Mouse (Mus musculus) kidney, adult 2 months (tissue): Measurements from ENCODE around the gene Xrcc2. TPM values are rescaled to one million over a fixed set of nuclear protein-coding genes. Genes with fewer than 3 reads are reported as not detected.

Experiments used
- DNase-seq: peaks from one replicate; pipeline ENCODE4 v3.0.0; 2021
- H3K27ac ChIP-seq: fragments of 200-500 bp; 2 replicates; pipeline ENCODE4 v1.5.1; 2012; ENCODE audit warnings: low read depth, low read length, control low read depth, inconsistent platforms; ENCODE audit not compliant: insufficient read depth
- H3K27me3 ChIP-seq: fragments of 200-500 bp; replicated peaks from 2 replicates; pipeline ENCODE4 v1.6.1; 2012; ENCODE audit warnings: mild to moderate bottlenecking, moderate library complexity, low read length, inconsistent platforms; ENCODE audit not compliant: control insufficient read depth, insufficient read depth
- H3K36me3 ChIP-seq: fragments of 200-500 bp; 2 replicates; pipeline ENCODE4 v1.6.1; 2012; ENCODE audit warnings: mild to moderate bottlenecking, moderate library complexity, low read length, inconsistent platforms; ENCODE audit not compliant: control insufficient read depth, insufficient read depth
- H3K4me1 ChIP-seq: fragments of 200-500 bp; 2 replicates; pipeline ENCODE4 v1.6.1; 2011; ENCODE audit warnings: low read length; ENCODE audit not compliant: control insufficient read depth, insufficient read depth
- H3K4me3 ChIP-seq: fragments of 200-500 bp; 2 replicates; pipeline ENCODE4 v1.5.1; 2011; ENCODE audit warnings: mild to moderate bottlenecking, low read depth, low read length, control low read depth; ENCODE audit not compliant: insufficient read depth
- CTCF ChIP-seq: fragments of 200-500 bp; conservative IDR thresholded peaks from 2 replicates; pipeline ENCODE4 v1.5.1; 2011; ENCODE audit warnings: low read depth, mild to moderate bottlenecking, control low read depth, low read length, moderate library complexity, mixed read lengths; ENCODE audit not compliant: insufficient read depth, insufficient read length
- POLR2A ChIP-seq: fragments of 200-500 bp; IDR thresholded peaks from one replicate; pipeline ENCODE4 v1.6.1; 2011; ENCODE audit warnings: low read depth, low read length, control low read depth
- WGBS: fragments of 180-500 bp; shearing (Covaris S2); methylation state at CpG from one replicate; pipeline ENCODE4 v1.1.7; 2018; 5-methylcytosine and 5-hydroxymethylcytosine counted together
- polyA plus RNA-seq: library from polyadenylated mRNA; depleted of rRNA; stranded (reverse); fragments of >200 nt; gene quantifications from 2 replicates; pipeline ENCODE4 v1.2.3, GENCODE M21; 2012

Xrcc2 gene
- polyA plus RNA-seq, 1 experiment: 2.8 TPM

GRCm38 (mm10) chr5:25704702-25705566 lies 691 bp downstream of the Xrcc2 start:
- 12% methylated on average over 19 of the region's 19 CpGs for WGBS
- peak; percentile 35 for DNase-seq
- H3K36me3 ChIP-seq: no peaks in the 10 kb centered on the region
- H3K27ac ChIP-seq: no peak overlapping the region
- H3K4me3 ChIP-seq: peak overlapping the region; percentile 79
- H3K27me3 ChIP-seq: no peaks in the 10 kb centered on the region
- TF ChIP-seq POLR2A: no peak
- no peak for TF ChIP-seq CTCF
- H3K4me1 ChIP-seq: no peaks in the 10 kb centered on the region

GRCm38 (mm10) chr5:25697941-25698340 lies 7.7 kb downstream of the Xrcc2 start:
- no peak overlapping the region for H3K4me3 ChIP-seq
- H3K27ac ChIP-seq: no peak overlapping the region
- no peaks in the 10 kb centered on the region for H3K36me3 ChIP-seq
- DNase-seq: no peak
- H3K27me3 ChIP-seq: no peaks in the 10 kb centered on the region
- WGBS: 83% methylated on average over 7 of the region's 7 CpGs
- no peak for TF ChIP-seq POLR2A
- no peak for TF ChIP-seq CTCF
- H3K4me1 ChIP-seq: no peaks in the 10 kb centered on the region

- 90% methylated on average over 7 of the region's 7 CpGs for WGBS
- H3K27ac ChIP-seq: no peak overlapping the region
- TF ChIP-seq POLR2A (no peak), CTCF (no peak)
- no peaks in the 10 kb centered on the region for H3K36me3 ChIP-seq
- no peak overlapping the region for H3K4me3 ChIP-seq
- DNase-seq: no peak
- no peaks in the 10 kb centered on the region for H3K27me3 ChIP-seq
- H3K4me1 ChIP-seq: no peaks in the 10 kb centered on the region
Observed at GRCm38 (mm10) chr5:25696256-25696655, 9.4 kb downstream of the Xrcc2 start.

- TF ChIP-seq POLR2A: no peak
- TF ChIP-seq CTCF: no peak
- Histone ChIP-seq H3K36me3 (no peaks in the 10 kb centered on the region), H3K27ac (no peak overlapping the region), H3K4me1 (no peaks in the 10 kb centered on the region), H3K27me3 (no peaks in the 10 kb centered on the region), H3K4me3 (no peak overlapping the region)
- no peak for DNase-seq
- 81% methylated on average over 6 of the region's 6 CpGs for WGBS
Observed at GRCm38 (mm10) chr5:25695786-25696185, 9.8 kb downstream of the Xrcc2 start.

GRCm38 (mm10) chr5:25671696-25672520 lies 33.7 kb downstream of the Xrcc2 start:
- DNase-seq: no peak

GRCm38 (mm10) chr5:25671051-25671450 lies 34.6 kb downstream of the Xrcc2 start:
- Histone ChIP-seq H3K4me1 (no peaks in the 10 kb centered on the region), H3K4me3 (no peak overlapping the region), H3K36me3 (no peaks in the 10 kb centered on the region), H3K27ac (no peak overlapping the region), H3K27me3 (no peaks in the 10 kb centered on the region)
- TF ChIP-seq POLR2A (no peak), CTCF (no peak)
- DNase-seq: no peak
- 89% methylated on average over 3 of the region's 3 CpGs for WGBS

More at GRCm38 (mm10) chr5:25671696-25672520, 33.7 kb downstream of the Xrcc2 start:
- no peaks in the 10 kb centered on the region for H3K4me1 ChIP-seq
- TF ChIP-seq CTCF (no peak), POLR2A (no peak)
- no peak overlapping the region for H3K27ac ChIP-seq
- 90% methylated on average over 31 of the region's 31 CpGs for WGBS
- no peak overlapping the region for H3K4me3 ChIP-seq
- H3K27me3 ChIP-seq: no peaks in the 10 kb centered on the region
- H3K36me3 ChIP-seq: no peaks in the 10 kb centered on the region

GRCm38 (mm10) chr5:25668306-25668705 lies 37.3 kb downstream of the Xrcc2 start:
- Histone ChIP-seq H3K4me1 (no peaks in the 10 kb centered on the region), H3K4me3 (no peak overlapping the region), H3K36me3 (no peaks in the 10 kb centered on the region), H3K27me3 (no peaks in the 10 kb centered on the region), H3K27ac (no peak overlapping the region)
- 88% methylated on average over 9 of the region's 9 CpGs for WGBS
- no peak for DNase-seq
- TF ChIP-seq CTCF: no peak
- no peak for TF ChIP-seq POLR2A
